Mouse (Mus musculus) E14TG2a.4 (cell line): ENCODE results near the gene Synj2.
"Not testable (repeated sequence)": the region's sequence is repeated elsewhere in the genome, so short reads cannot be mapped to it uniquely, and the experiment has no call there.

ENCODE experiments used
- CTCF ChIP-seq: conservative IDR thresholded peaks from 2 replicates; pipeline ENCODE4 v1.5.1; 2014; ENCODE audit warnings: low read length
- NANOG ChIP-seq: IDR thresholded peaks from 2 replicates; pipeline ENCODE4 v1.6.1; 2014; ENCODE audit warnings: borderline replicate concordance, low read length, mixed read lengths

DNA sequence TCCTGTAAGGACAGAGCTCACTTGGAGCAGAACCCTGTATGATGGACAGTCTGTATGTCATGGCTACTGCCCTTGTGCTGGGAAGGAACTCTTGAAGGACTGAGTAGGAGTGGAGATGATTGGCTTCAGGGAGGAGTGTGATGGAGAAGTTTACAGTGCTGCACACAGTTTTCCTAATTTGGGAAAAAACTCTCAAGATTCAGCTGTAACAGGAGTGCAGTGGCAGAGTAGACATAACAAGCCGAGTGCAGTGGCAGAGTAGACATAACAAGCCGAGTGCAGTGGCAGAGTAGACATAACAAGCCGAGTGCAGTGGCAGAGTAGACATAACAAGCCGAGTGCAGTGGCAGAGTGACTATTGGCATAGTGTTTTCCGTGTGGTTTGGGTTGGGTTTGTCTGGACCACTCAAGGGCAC is 80.3 kb downstream of the Synj2 start:
- TF ChIP-seq CTCF, NANOG: not testable (repeated sequence)
